Mouse (Mus musculus) kidney, postnatal 4 days (tissue): ENCODE measurements around the gene Kdelr3.

ENCODE experiments used
- DNase-seq, 2 experiments: peaks; one replicate each; pipeline ENCODE4 v3.0.0; 2021; ENCODE audit warnings: mixed read lengths in 2 of 2

The Kdelr3 gene

GRCm38 (mm10) chr15:79516171-79517096 is at the start of gene Kdelr3:
Kdelr3 (plus strand) TSS chr15:79516411.
- peak; percentile 83 to 89 for DNase-seq

GRCm38 (mm10) chr15:79466601-79467286 is 49.5 kb upstream of the Kdelr3 start:
- peak; percentile 92 to 93 for DNase-seq

GRCm38 (mm10) chr15:79469577-79469976 is 46.6 kb upstream of the Kdelr3 start:
- no peak for DNase-seq

GRCm38 (mm10) chr15:79470583-79470982 is 45.6 kb upstream of the Kdelr3 start:
- peak in 1 of 2 experiments; percentile 34 for DNase-seq

GRCm38 (mm10) chr15:79471095-79471494 is 45.1 kb upstream of the Kdelr3 start:
- no peak for DNase-seq

- DNase-seq: no peak
These were observed 43.2 kb upstream of the Kdelr3 start for GRCm38 (mm10) chr15:79473042-79473441.

- no peak for DNase-seq
These were observed 42.4 kb upstream of the Kdelr3 start for GRCm38 (mm10) chr15:79473638-79474355.

GRCm38 (mm10) chr15:79477227-79477626 is 39.0 kb upstream of the Kdelr3 start:
- no peak for DNase-seq

- DNase-seq: peak; percentile 44 to 63
These were observed 35.0 kb upstream of the Kdelr3 start for GRCm38 (mm10) chr15:79481181-79481688.

GRCm38 (mm10) chr15:79489463-79489862 is 26.7 kb upstream of the Kdelr3 start:
- DNase-seq: no peak

GRCm38 (mm10) chr15:79493527-79493926 is 22.7 kb upstream of the Kdelr3 start:
- no peak for DNase-seq

GRCm38 (mm10) chr15:79500110-79500509 is 16.1 kb upstream of the Kdelr3 start:
- no peak for DNase-seq

GRCm38 (mm10) chr15:79502891-79503341 is 13.3 kb upstream of the Kdelr3 start:
- DNase-seq: no peak

GRCm38 (mm10) chr15:79503438-79503837 is 12.8 kb upstream of the Kdelr3 start:
- no peak for DNase-seq

- DNase-seq: no peak
These were observed 11.3 kb upstream of the Kdelr3 start, which contains the start of gene Kcnj4 for GRCm38 (mm10) chr15:79504707-79505452. Kcnj4 (minus strand) TSS chr15:79505241.

- DNase-seq: peak; percentile 88 to 90
These were observed 10.5 kb upstream of the Kdelr3 start for GRCm38 (mm10) chr15:79505616-79506283.

- DNase-seq: no peak
These were observed 9.8 kb upstream of the Kdelr3 start for GRCm38 (mm10) chr15:79506460-79506859.

GRCm38 (mm10) chr15:79507055-79507828 is 9.0 kb upstream of the Kdelr3 start:
- DNase-seq: peak in 1 of 2 experiments; percentile 55

GRCm38 (mm10) chr15:79509998-79510397 is 6.2 kb upstream of the Kdelr3 start:
- DNase-seq: no peak

- no peak for DNase-seq
These were observed 5.8 kb upstream of the Kdelr3 start for GRCm38 (mm10) chr15:79510425-79510824.
